Mouse (Mus musculus) lung, postnatal 25 days (tissue): ENCODE measurements around the gene Tmem132c.

Experiments
- DNase-seq: peaks from one replicate; pipeline ENCODE4 v3.0.0; 2022; ENCODE audit warnings: low spot score

Tmem132c gene

GRCm38 (mm10) chr5:127423936-127424335 lies 182.3 kb downstream of the Tmem132c start:
- no peak for DNase-seq

DNA sequence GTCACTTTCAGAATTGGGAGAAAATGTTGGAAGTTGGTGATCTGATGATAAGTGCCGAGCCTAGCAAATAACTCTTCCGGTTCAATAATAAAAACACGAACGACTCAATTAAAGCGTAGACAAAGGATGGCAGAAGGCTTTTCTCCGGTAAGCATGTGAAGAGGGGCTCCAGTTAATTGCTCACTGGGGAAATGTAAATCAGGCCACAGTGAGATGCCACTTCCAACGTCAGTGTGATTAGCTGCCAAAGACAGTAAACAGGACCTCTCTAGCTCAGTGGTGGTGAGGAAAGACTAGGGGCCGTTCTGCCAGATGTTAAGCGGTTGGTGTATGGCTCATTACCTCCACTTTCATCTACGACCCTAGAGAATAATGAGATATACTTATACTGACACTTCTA lies 187.5 kb downstream of the Tmem132c start:
- DNase-seq: no peak

GRCm38 (mm10) chr5:127431561-127431960 lies 190.0 kb downstream of the Tmem132c start:
- DNase-seq: no peak

DNA sequence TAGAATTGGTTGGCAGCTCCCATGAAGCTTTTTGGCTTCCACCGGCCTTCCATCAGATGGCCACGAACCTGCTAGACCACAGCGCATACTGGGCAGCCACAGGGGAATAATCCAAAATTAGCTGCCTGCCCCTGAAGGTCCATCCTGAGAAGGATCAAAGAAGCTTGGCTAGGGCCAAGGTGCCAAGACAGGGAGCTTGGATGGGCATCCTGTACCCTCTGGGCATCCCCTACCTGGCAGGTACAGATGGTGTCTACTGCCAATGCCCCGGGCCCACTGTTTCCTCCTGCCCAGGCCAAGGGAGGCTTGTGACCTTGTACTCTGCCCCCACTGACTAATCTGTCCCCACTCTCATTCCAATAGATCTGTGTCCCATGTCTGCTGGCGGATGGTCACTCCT lies 195.2 kb downstream of the Tmem132c start:
- no peak for DNase-seq

DNA sequence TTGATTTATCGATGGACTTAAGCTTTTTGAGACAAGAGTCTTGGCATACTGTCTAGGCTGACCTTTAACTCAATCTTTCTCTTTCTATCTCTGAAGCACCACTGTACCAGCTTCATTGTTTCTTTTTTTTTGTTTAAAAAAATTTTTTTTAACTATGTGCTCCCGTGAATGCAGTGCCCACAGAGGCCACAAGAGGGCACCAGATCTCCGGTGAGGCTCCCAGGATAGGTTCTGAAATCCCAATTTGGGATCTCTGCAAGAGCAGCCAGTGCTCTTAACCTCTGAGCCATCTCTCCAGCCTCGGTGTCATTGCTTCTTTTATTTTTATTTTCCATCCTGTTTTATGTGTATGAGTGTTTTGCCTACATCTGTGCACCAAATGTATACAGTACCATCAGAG lies 197.0 kb downstream of the Tmem132c start:
- DNase-seq: no peak

DNA sequence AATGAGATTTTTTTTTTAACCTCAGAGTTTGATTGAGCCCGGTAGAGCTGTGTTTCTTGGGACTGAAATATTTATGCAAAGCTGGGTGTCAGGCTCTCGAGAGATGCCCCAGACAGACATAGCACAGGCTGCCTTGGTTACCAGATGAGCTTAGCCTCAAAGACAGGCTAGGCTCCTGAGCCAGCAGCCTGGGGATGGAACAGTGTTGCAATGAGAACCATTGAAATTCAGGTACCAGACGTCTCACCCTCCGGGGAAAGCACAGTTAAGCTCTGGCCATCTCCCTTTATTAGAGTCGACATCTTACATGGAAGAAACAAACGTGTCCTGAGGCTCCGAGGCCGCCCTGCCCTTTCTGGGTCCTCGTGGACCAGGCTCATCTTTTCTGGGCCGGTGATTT lies 200.4 kb downstream of the Tmem132c start:
- DNase-seq: no peak

- DNase-seq: peak; percentile 3
Measured at GRCm38 (mm10) chr5:127453580-127453979, 212.0 kb downstream of the Tmem132c start.

DNA sequence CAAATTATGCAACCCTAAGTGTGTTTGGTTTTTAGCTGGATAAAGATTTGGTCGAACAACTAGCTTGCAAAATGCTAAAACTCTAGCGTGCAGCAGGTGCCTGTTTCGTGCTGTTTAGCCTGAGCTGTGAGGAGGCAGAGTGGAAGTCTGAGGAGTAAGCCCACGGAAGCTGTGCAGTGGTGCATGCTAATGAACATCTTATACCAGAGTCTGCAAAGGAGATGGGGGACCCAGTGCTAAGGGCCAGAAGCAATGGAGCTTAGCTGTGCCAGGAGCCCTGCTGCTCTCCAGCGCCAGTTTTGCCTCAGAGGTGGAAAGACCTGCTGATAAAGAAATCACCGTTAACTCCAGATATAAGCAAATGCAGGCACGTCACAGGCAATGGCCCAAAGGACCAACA lies 212.5 kb downstream of the Tmem132c start:
- no peak for DNase-seq

DNA sequence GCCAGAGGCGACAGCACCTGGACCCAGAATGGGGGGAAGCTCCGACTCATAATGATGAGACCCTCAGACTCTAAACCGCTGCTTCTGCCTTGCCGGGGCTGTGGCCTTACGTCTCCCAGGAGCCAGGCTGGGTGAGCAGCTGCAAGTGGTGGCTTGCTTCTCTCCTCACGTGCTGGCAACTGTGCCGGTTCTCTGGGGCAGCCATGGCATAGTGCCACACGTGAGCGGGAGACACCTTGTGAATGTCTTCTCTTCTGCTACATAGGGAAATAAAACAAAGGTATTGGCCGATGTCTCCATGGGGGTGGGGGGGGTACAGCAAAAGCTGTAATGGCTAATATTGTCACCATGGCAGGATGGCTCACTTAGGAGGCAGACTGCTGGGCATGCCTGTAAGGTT lies 214.5 kb downstream of the Tmem132c start:
- DNase-seq: no peak

DNA sequence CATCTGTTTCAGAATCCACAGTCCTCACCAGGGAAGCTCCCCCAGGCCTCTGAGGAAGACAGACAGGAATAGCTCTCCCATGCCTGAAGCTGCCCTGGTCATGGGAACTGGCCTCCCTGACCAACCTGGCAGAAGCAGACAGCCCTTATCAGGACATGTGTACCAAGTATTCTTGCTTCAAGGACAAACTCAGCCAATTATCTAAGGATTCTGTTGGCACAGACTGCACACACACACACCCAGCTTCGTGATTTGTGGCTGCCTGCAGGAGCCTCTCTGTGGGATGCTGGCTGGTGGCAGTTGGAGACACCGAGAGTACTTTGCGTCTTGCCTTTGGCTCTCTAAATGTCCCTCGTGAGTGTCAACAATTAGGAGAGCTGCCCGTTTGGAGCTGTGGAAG lies 226.5 kb downstream of the Tmem132c start:
- no peak for DNase-seq

DNA sequence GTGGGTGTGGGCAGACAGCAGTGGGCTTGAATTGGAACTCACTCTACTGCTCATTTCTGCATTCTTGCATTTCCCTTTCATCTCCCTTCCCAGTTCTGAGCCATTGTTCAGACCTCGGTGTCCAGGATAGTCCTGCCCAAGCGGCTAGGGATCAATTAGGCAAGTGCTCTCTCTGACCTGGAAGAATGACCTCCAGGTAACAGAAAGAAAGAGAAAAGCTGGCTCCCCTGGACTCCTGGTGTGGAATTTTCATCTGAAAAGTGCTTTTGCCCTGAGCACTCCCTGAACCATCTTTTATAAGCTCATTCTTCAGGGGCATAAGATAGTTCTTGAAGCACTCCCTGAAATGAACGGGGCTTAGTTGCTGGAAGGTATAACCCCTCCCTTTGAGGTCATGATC lies 228.7 kb downstream of the Tmem132c start:
- no peak for DNase-seq

DNA sequence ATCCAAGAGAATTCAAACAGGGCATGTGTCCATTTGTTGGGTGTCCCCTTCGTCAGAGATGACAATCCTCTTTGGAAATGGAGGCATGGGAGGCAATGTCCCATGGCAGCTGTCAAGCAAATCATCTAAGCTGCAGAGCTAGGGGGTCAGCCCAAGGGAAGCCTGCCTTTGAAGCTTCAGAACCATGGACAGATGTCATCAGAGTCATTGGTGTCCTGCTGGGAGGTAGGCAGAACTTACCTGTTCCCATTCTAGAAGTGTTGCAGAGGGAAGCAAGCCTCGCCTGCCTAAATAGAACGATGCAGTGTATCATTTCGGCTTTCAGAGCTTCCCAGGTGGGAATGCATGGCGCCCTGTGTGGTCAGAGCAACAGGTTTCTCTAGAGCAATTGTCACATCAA lies 230.3 kb downstream of the Tmem132c start:
- no peak for DNase-seq

GRCm38 (mm10) chr5:127473706-127474105 lies 232.1 kb downstream of the Tmem132c start:
- DNase-seq: no peak

DNA sequence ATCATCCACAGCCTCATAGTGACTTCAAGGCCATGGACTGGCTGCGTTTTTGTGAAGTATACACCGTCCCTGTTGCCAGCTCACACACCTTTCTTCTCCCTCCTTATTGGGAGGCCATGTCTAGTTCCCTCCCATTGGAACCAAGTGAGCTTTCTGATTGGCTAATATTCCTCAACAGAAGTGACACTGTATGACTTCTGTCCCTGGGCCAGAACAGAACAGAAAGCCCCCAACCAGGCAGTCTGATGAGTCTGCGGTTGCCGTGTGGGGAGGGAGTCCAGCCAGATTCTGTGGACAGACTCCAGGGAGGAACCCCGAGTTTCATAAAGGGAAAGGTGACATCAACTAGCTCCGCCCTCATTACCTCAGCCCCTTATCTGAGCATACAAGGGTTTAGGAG lies 233.2 kb downstream of the Tmem132c start:
- no peak for DNase-seq

GRCm38 (mm10) chr5:127477790-127478189 lies 236.2 kb downstream of the Tmem132c start:
- no peak for DNase-seq

- DNase-seq: no peak
Measured at GRCm38 (mm10) chr5:127478322-127478721, 236.7 kb downstream of the Tmem132c start.

DNA sequence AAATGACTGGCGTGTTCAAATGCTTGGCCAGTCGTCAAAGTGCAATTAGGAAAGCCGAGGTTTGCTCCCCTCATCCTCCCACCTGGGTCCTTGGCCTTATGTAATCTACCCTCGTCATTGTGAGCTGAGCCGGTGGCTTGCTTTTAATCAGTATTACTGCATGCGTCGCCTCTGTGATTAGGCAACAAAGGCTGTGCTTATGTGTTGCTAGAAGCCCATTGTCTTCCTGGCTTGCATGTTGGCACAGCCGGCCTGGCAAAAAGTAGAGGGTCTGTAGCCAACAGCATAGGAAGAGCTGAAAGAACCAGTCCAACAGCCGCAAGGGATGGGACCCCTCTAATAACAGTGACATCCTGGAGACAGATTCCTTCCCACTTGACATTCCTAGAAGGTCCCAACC lies 239.3 kb downstream of the Tmem132c start:
- DNase-seq: no peak

DNA sequence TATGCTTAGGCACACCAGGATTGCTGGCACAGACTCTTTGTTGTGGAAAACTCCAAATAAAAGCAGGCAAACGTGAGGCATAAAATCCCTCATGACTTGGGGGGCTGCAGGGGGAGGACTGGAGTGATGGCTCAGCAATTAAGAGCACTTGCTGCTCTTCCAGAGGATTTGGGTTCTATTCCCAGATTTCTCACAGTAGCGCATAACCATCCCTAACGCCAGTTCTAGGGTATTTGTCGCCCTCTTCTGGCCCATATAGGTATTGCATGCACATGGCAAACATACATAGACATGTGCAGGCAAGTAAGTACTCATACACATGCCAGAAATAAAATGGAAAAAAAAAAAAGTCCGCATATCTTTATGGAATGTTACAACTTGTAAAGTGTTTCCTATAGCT lies 239.8 kb downstream of the Tmem132c start:
- peak; percentile 37 for DNase-seq

GRCm38 (mm10) chr5:127482342-127482741 lies 240.7 kb downstream of the Tmem132c start:
- no peak for DNase-seq

DNA sequence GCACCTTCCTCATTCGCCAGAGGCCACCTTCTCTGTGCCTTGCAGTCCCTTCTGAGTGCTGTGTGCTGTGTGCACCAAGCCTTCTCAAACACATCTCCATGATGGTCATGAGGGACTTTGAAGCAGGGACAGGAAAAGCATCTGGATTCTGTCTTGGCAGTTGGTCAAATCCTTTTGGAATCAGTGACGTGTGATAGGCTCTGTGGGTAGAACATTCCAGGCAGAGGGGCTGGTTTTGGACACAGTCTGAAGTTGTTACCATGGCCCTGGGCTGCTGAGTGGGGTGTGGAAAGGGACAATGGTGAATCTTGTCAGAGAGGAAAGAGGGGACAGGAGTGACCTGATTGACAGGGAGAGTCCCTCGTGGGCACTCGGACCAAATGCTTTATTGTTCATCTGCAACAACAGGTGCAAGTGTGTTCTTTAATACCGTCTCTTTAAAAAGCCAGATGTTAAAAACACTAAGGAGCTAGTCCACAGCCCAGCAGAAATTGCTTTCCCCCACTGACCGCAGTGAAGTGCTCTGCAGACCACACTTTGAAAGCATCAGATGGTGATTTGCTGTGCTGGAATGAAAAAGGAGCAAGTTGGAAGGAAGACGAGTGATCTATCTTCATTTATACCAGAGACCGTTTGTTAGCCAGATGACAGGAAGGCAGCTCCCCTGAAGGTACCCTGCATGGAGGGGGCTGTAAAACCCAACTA lies 242.5 kb downstream of the Tmem132c start:
- no peak for DNase-seq

- DNase-seq: no peak
Measured at GRCm38 (mm10) chr5:127484813-127485486, 243.3 kb downstream of the Tmem132c start.

GRCm38 (mm10) chr5:127487190-127487589 lies 245.6 kb downstream of the Tmem132c start:
- no peak for DNase-seq

- no peak for DNase-seq
Measured at GRCm38 (mm10) chr5:127488666-127489065, 247.1 kb downstream of the Tmem132c start.

GRCm38 (mm10) chr5:127491724-127492123 lies 250.1 kb downstream of the Tmem132c start:
- DNase-seq: no peak
